Mouse (Mus musculus): Measurements from ENCODE around the gene Hist1h2br. TPM values are rescaled to one million over a fixed set of nuclear protein-coding genes. Genes with fewer than 3 reads are reported as not detected.
A peak's percentile ranks its signal among the peaks of the same experiment; 100 is the strongest.
"Not testable (repeated sequence)": the region's sequence is repeated elsewhere in the genome, so short reads cannot be mapped to it uniquely, and the experiment has no call there.

The Hist1h2br gene
- polyA plus RNA-seq (2015; fragmentation: Nextera tagmentation; extraction: Ambion mirVana): 3.9 and 5.2 TPM in 2 replicates

GRCm38 (mm10) chr13:21833461-21833860 is at the start of gene Hist1h2br, which contains the start of gene Hist1h2ap:
Gene Hist1h2br (plus strand): TSS chr13:21833743.
Gene Hist1h2ap (minus strand): TSS chr13:21833507.
- not testable (repeated sequence) for H3K4me2 ChIP-seq; H3K36me3 ChIP-seq; H3K4me3 ChIP-seq; H3K9me3 ChIP-seq; H3K4me1 ChIP-seq (replicated peaks); H3K27me3 ChIP-seq; H3K27ac ChIP-seq (replicated peaks); H3K9ac ChIP-seq
- no CpG with 5 or more reads among the region's 24 CpGs for WGBS
- ATAC-seq (ENCODE audit: low read depth): peak; percentile 97

- WGBS: 13% methylated on average over 6 of the region's 6 CpGs
- Histone ChIP-seq H3K27ac (replicated peaks) (peak overlapping the region; percentile 59), H3K36me3 (no peaks in the 10 kb centered on the region), H3K4me3 (0 out of 2 replicates have a peak overlapping the region, but pooled peaks have one; percentile 40), H3K9ac (peak overlapping the region; percentile 28), H3K27me3 (no peaks in the 10 kb centered on the region), H3K4me1 (replicated peaks) (peaks cover 54% of the 10 kb centered on the region), H3K9me3 (no peaks in the 10 kb centered on the region), H3K4me2 (peak overlapping the region; percentile 80)
- no peak for ATAC-seq (ENCODE audit: low read depth)
Observed at GRCm38 (mm10) chr13:21784311-21784710, 49.2 kb upstream of the Hist1h2br start.

DNA sequence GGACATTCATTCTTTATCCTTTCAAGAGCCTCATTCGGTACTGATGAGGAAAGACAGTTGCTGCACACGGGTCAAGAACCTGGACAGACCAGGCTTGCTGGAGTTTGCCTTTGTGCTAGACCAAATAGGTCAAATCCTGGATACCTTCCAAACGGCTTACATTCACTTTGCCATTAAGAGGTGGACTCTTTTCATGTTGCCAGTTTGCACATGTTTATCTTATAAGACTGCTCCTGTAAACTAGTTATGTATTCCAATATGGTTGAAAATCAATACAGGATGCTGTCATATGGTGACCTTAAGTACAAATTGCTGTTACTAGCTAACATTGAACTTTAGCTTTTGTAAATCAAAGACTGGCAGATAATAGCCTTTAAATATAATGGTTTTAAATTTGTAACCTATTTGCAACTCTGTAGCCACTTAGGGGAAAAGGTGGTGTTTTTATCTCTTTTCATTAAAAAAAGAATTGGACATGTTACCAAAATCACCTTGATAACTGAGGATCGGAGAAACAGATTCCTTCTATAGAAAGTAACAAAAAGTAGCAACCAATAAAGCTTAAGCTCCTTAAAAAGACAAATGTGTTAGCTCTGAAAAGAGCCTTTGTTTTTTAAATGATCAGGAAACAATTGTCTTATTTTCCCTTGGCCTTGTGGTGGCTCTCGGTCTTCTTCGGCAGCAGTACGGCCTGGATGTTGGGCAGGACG is 47.2 kb upstream of the Hist1h2br start:
- no peaks in the 10 kb centered on the region for H3K36me3 ChIP-seq
- H3K9me3 ChIP-seq: no peaks in the 10 kb centered on the region
- peak overlapping the region; percentile 62 for H3K4me2 ChIP-seq
- H3K4me3 ChIP-seq: peak overlapping the region; percentile 39
- peaks cover 44% of the 10 kb centered on the region for H3K4me1 ChIP-seq (replicated peaks)
- H3K27ac ChIP-seq (replicated peaks): peak overlapping the region; percentile 76
- peak overlapping the region; percentile 64 for H3K9ac ChIP-seq
- WGBS: 1% methylated on average over 8 of the region's 8 CpGs
- no peak for ATAC-seq (ENCODE audit: low read depth)
- no peaks in the 10 kb centered on the region for H3K27me3 ChIP-seq

DNA sequence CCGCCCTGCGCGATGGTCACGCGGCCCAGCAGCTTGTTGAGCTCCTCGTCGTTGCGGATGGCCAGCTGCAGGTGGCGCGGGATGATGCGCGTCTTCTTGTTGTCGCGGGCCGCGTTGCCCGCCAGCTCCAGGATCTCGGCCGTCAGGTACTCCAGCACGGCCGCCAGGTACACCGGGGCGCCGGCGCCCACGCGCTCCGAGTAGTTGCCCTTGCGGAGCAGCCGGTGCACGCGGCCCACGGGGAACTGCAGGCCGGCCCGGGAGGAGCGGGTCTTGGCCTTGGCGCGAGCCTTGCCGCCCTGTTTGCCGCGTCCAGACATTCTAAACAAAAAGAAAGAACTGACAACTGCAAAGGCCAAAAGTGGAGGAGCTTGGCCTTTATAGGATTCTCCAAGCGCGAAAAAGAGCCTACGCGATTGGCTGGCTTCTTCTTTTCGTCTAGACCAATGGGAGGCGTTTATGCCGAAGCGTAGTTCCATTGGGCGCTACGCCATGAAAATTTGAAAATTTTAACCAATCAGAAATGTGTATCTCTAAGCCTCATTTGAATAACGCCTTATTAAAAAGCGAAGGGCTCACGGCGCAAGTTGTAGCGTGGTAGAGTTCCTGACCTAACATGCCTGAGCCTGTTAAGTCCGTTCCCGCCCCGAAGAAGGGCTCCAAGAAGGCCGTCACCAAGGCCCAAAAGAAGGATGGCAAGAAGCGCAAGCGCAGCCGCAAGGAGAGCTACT is 46.5 kb upstream of the Hist1h2br start, which contains the start of the genes Hist1h2an and Hist1h2bp:
Hist1h2an (minus strand) TSS at position 320 of the 731 bp plus-strand sequence.
Hist1h2bp (plus strand) TSS at position 563 of the 731 bp plus-strand sequence.
- under 1% methylated on average over 44 of the region's 63 CpGs for WGBS
- not testable (repeated sequence) for H3K27me3 ChIP-seq, H3K9me3 ChIP-seq, H3K36me3 ChIP-seq
- Histone ChIP-seq H3K4me2 (peak within 1 kb of the TSS; percentile 62), H3K4me1 (replicated peaks) (peaks cover 43% of the 10 kb centered on the region), H3K27ac (replicated peaks) (peak within 1 kb of the TSS; percentile 77), H3K4me3 (peak within 1 kb of the TSS; percentile 39), H3K9ac (peak within 1 kb of the TSS; percentile 64)
- ATAC-seq (ENCODE audit: low read depth): peak; percentile 95

GRCm38 (mm10) chr13:21787760-21788593 is 45.6 kb upstream of the Hist1h2br start:
- ATAC-seq (ENCODE audit: low read depth): peak; percentile 52; the same call in 1 of the 2 replicates
- peak overlapping the region; percentile 77 for H3K27ac ChIP-seq (replicated peaks)
- H3K36me3 ChIP-seq: no peaks in the 10 kb centered on the region
- peaks cover 35% of the 10 kb centered on the region for H3K4me1 ChIP-seq (replicated peaks)
- no peaks in the 10 kb centered on the region for H3K9me3 ChIP-seq
- no peaks in the 10 kb centered on the region for H3K27me3 ChIP-seq
- peak overlapping the region; percentile 62 for H3K4me2 ChIP-seq
- H3K9ac ChIP-seq: peak overlapping the region; percentile 58
- WGBS: 12% methylated on average over 17 of the region's 21 CpGs
- peak overlapping the region; percentile 39 for H3K4me3 ChIP-seq

DNA sequence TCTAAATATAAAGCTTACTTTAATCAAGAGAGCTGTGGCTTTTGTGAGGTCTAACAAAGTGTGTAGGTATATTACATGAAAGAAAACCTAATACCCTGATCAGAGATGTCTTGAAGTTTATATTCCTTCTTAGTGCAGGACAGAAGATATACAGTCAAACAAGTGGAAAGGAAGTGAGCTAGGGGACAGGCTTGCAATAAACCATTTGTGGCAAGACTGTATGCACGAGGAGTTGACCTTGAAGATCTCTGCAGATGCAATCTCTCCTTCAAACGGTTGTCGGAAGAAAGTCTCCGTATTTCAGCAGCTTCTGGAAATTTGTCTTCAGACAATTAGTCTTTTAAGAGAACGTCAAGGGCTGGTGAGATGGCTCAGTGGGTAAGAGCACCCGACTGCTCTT is 43.6 kb upstream of the Hist1h2br start:
- no peak for ATAC-seq (ENCODE audit: low read depth)
- Histone ChIP-seq H3K4me3 (no peak overlapping the region), H3K4me2 (no peak overlapping the region), H3K36me3 (no peaks in the 10 kb centered on the region), H3K27ac (replicated peaks) (no peak overlapping the region), H3K27me3 (no peaks in the 10 kb centered on the region), H3K9me3 (no peaks in the 10 kb centered on the region), H3K9ac (no peak overlapping the region), H3K4me1 (replicated peaks) (peaks cover 27% of the 10 kb centered on the region)
- 54% methylated on average over 6 of the region's 6 CpGs for WGBS

DNA sequence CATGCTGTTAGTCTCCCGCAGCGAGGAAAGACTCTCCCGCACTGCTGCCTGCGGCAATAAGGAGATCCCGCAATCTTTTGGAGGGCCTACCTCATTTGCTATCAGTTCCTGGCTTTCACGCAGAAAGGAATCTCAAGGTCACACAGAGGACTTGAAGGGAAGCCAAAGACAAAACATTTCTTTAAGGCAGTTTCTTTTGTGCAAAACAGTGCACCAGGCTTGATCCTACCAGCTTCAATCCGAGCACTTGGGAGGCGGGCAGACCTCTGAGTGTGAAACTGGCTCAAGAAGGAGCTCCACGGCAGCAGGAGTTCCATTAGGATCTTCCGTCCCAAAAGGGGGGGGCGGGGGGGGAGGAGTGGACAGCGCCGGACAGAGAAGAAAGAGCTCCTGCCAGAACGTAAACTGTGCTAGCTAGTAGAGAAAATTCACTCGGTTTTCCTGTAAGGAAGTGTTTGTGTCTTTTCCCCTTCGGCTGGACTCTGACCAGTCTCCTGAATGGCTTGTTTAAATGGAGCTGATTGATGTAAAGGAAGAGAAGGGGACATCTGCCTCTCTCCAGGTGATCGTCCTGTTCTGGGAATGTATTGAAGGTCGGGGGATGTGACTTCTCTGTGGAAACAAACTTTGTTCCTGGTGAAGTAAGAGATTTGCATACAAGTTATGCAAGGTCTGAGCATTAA is 42.8 kb upstream of the Hist1h2br start:
- Histone ChIP-seq H3K9ac (peak overlapping the region; percentile 57), H3K4me2 (peak overlapping the region; percentile 46), H3K9me3 (no peaks in the 10 kb centered on the region), H3K36me3 (no peaks in the 10 kb centered on the region), H3K4me1 (replicated peaks) (peaks cover 25% of the 10 kb centered on the region), H3K27ac (replicated peaks) (no peak overlapping the region), H3K27me3 (no peaks in the 10 kb centered on the region), H3K4me3 (peak overlapping the region; percentile 14; the same call in 1 of the 2 replicates)
- no peak for ATAC-seq (ENCODE audit: low read depth)
- WGBS: 6% methylated on average over 18 of the region's 18 CpGs

DNA sequence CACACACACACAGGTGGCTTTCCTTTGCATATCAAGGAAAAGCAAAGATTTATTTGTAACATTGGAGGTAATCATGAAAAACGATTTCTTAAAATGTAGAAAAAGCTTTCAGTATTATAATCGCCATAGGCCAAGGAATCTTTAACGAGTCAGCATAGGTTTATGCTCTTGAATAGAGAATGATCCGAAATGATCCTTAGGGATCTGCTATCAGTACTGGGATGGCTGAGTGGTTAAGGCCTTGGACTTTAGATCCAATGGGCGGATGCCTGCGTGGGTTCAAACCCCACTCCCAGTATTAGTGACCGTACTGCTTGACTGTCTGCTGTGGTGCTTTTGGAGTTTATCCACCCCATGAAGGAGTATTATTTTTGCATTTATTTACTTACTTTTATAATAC is 38.0 kb upstream of the Hist1h2br start:
- Histone ChIP-seq H3K4me1 (replicated peaks) (peaks cover 5% of the 10 kb centered on the region), H3K9ac (no peak overlapping the region), H3K4me2 (no peak overlapping the region), H3K9me3 (no peaks in the 10 kb centered on the region), H3K4me3 (no peak overlapping the region), H3K27me3 (no peaks in the 10 kb centered on the region), H3K36me3 (no peaks in the 10 kb centered on the region), H3K27ac (replicated peaks) (no peak overlapping the region)
- no peak for ATAC-seq (ENCODE audit: low read depth)
- 92% methylated on average over 7 of the region's 7 CpGs for WGBS

DNA sequence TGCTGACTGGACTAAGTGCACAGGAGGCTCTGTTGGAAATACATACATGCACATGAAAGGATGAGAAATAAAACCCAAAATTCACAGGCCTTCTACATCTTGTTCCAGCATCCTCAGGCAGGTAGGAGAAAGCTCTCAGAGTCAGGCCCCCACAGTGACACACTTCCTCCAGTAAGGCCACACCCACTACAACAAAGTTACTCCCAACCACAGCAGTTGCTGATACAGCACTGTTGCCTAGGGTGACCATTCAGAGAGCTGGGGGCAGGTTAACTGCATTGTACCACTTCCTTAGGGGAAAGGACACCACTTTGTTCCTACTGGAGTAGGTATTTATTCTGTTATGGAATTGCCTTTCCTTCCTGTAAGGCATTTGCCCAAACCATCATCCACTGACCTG is 36.4 kb upstream of the Hist1h2br start:
- not testable (repeated sequence) for H3K9ac ChIP-seq; H3K4me3 ChIP-seq; H3K36me3 ChIP-seq; H3K27me3 ChIP-seq; H3K4me1 ChIP-seq (replicated peaks); ATAC-seq (ENCODE audit: low read depth); H3K4me2 ChIP-seq; H3K9me3 ChIP-seq; H3K27ac ChIP-seq (replicated peaks)

DNA sequence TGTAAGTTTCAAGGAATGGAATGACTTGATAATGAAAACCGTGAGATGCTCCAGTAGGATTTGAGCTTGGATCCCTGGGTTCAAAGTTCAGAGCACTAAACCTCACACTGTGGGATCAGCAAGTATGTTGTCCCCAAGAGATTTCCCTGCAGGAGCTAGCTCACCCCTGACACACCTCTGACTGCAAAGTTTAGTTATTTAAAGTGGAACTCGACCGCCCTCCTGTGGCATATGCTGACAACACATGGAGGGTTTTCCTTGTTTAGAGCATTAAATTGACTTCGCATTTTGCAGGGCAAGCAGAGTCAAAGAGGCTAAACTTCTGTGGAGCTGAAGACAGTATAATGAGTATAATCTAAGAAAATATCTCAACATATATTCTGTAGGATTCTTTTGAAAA is 30.5 kb upstream of the Hist1h2br start:
- WGBS: no CpG with 5 or more reads among the region's 4 CpGs

GRCm38 (mm10) chr13:21810073-21810472 is 23.5 kb upstream of the Hist1h2br start, which contains the start of the genes Hist1h2bq and Hist1h2ao:
Gene Hist1h2bq (minus strand): TSS chr13:21810197.
Gene Hist1h2ao (plus strand): TSS chr13:21810465.
- not testable (repeated sequence) for H3K4me2 ChIP-seq; H3K9ac ChIP-seq; H3K27me3 ChIP-seq; H3K36me3 ChIP-seq; H3K9me3 ChIP-seq; H3K4me3 ChIP-seq; H3K4me1 ChIP-seq (replicated peaks); H3K27ac ChIP-seq (replicated peaks)
- no CpG with 5 or more reads among the region's 23 CpGs for WGBS
- peak; percentile 98 for ATAC-seq (ENCODE audit: low read depth)

More for the DNA sequence above, 30.5 kb upstream of the Hist1h2br start:
- H3K4me2 ChIP-seq; H3K27me3 ChIP-seq; H3K9me3 ChIP-seq; H3K9ac ChIP-seq; H3K27ac ChIP-seq (replicated peaks); H3K36me3 ChIP-seq; H3K4me3 ChIP-seq; H3K4me1 ChIP-seq (replicated peaks): not testable (repeated sequence)
- peak; percentile 69 for ATAC-seq (ENCODE audit: low read depth)
